Mouse (Mus musculus): ENCODE data around the gene Ank. TPM values are rescaled to one million over a fixed set of nuclear protein-coding genes. Genes with fewer than 3 reads are reported as not detected.

Ank gene
- 10 to 100 TPM; 12.5 to 14.9 TPM for total RNA-seq (2023)

DNA sequence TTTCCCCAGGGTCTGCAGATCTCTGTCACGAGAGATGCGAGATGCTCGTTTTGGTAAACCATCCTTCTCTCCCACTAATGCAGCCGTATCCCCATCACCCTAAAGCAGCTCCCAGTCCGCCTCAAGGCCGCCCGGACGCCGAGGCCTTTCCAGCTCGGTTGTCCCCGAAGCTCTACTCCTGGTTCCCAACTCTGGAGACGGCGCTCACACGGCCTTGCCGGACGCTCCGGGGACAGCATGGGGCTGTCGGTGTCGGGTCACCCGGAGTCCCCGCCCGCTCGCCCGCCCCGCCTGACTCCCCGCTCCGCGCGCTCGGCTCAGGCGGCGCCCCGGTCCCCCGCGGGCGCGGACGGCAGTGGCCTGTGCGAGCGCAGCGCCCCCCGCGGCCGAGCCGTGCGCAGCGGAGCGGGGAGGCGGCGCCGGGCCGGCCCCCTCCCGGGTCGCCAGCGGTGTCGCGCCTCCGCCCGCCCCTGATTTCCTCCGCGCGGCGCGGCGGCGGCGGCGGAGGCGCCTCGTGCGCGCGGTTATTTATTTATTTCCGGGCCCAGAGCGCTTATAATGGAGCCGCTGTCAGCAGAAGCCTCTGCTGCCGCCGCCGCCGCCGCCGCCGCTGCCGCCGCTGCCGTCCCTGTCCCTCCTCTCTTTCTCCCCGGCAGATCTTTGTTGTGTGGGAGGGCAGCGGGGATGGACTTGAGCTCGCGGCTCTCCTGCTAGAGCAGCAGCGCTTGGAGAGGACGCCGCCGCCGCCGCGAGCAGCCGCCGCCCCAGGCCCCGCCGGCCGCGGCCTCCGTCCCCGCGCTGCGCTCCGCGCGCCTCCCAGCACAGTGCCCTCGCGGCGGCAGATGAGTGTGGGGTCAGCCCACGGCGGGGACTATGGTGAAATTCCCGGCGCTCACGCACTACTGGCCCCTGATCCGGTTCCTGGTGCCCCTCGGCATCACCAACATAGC is at the start of gene Ank:
Gene Ank, plus strand, starts transcription at position 547 of the 950 bp plus-strand sequence.

DNA sequence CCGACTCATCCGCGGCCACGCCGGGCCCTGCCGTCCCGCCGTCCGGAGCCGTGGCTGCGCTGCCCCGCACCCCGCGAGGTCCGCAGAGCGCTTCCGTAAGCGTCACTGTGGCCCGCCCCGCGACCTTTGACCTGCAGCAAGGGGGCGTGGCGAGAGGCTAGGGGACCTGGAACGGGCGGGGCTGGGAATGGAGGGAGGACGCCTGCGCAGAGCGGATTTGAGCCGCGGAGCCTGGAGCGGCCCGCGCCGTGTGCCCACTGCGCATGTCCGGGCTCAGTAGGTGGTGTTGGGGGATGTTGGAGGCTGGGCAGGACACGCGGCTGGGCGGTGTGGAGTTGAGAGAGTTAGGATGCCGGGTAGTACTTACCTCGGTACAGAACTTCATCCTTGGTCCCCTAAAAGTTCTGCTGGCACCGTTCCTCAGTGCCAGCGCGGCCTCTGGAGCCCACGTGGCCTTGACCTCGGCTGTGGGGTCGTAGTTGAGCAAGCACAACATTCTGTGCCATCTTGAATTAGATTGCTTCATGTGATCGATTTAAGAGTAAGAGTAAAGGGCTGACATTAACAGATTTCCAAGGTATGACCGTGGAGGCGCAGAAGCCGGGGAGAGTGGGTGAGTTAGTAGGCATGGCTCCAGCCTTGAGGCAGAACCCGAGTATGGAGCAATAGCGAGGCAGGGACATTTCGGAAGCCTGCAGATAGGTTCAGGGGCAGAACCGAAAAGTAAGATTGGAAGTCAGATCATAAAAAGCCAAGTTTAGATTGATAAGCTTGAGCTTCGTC is 164.3 kb downstream of the Ank start, which contains the start of gene Otulin:
Gene Otulin, minus strand, starts transcription at position 93 of the 783 bp plus-strand sequence.

Other genes with a start within 250 kb of the Ank start
- 10 to 100 TPM; 24.9 to 33.3 TPM for gene Otulin, start 164.0 kb downstream of the Ank start, total RNA-seq (2023)
- 10 to 100 TPM; 49.2 to 64.4 TPM for gene Otulinl, start 214.9 kb downstream of the Ank start, total RNA-seq (2023)

All from neutrophil, adult 59 days (primary cell).